Mouse (Mus musculus): ENCODE measurements around the gene Nmur1.

The Nmur1 gene

DNA sequence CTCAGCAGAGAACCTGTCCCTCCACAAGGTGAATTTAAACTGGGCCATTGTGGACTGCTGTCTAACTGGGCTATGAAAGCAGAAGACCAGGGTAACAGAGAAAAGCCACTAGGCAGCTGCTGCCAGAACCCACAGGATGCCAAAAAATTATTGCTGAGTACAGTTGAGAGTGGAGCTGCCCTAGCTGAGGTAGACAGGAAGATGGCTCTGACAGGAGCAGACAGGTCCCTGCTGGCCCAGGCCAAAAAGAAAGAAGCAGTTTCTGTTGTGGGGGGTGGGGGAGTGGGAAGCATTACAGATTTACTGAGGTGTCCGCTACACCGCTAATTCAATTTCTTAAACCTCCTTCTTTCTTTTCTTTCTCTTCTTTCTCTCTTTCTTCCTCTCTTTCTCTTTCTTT lies 16.6 kb downstream of the Nmur1 start:
- DNase-seq (ENCODE audit: low spot score), result no peak

- DNase-seq (ENCODE audit: low spot score), result no peak
Measured at GRCm38 (mm10) chr1:86408515-86408914, 17.5 kb downstream of the Nmur1 start.

DNA sequence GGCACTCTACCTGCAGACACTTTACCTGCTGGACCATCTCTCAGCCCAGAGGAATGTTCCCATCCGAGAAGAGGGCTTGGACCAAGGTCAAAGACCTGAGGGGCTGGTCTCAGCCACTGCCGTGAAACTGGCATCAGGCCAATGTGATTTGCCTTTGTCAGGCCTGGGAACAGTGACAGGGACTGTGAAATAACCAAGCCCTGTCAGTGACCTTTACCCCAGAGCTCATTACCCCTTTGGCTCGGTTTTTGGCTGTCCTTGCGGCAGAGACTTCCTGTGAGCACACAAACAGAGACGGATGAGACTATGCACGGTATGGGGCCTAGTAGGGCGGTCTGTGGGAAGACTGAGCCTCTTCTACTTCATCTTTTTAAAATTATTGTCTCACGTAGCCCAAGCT lies 19.1 kb downstream of the Nmur1 start:
- DNase-seq (ENCODE audit: low spot score), result no peak

GRCm38 (mm10) chr1:86406313-86406712 lies 19.7 kb downstream of the Nmur1 start:
- no peak for DNase-seq (ENCODE audit: low spot score)

- no peak for DNase-seq (ENCODE audit: low spot score)
Measured at GRCm38 (mm10) chr1:86404834-86405233, 21.2 kb downstream of the Nmur1 start.

GRCm38 (mm10) chr1:86400096-86400754 lies 25.8 kb downstream of the Nmur1 start:
- DNase-seq (ENCODE audit: low spot score), result no peak

- DNase-seq (ENCODE audit: low spot score), result no peak
Measured at GRCm38 (mm10) chr1:86399322-86399721, 26.7 kb downstream of the Nmur1 start.

DNA sequence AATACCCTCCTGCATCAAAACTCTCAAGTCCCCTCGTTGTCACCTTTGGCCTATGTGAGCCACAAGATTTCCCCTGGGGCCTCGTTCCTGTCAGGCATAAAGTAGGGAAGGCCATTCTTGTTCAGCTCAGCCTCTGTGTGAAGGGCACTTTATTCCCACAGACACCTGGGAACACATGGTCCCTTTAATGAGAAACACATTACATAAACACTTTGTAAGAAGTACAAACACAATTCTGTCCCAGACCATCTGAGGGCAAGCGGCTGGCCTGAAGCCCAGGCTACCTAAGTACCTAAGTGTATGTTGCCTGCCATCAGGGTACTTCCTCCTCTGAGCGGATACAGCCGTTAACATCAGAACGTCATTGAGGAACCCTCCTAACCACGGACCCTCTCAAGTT lies 27.8 kb downstream of the Nmur1 start:
- DNase-seq (ENCODE audit: low spot score), result no peak

DNA sequence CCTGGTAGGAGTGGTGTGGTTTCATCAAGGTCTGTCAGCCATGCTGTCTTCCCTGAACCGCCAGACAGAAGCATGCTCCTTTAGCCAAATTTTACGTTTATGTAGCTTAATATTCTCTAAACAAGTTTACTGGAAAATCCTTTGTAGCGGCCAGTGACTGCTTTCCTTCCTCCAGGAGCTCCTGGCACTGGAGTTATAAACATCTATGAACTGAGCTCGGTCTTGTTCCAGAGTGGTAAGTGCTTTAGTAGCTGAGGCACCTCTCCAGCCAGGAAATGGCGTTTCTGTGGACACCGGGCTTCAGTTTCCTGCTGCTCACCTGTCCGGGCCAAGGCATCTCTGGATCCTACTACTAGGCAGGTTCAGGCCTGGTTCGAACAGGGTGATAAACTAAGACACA lies 28.4 kb downstream of the Nmur1 start:
- no peak for DNase-seq (ENCODE audit: low spot score)

DNA sequence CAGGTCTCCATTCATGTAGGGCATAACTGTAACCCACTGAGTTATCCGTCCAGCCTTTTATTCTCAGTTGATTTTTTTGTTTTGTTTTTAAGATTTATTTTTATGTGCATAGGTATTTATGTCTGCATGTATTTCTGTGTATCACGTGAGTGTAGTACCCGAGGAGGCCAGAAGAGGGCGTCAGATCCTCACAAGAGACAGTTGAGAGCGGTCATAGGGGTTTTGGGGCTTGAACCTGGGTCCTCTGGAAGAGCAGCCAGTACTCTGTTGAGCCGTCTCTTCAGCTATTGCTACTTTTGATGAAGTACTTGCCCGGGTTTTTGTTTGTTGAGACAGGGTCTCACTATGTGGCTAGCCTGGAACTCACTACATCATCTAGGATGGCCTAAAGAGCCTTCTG lies 30.1 kb downstream of the Nmur1 start:
- DNase-seq (ENCODE audit: low spot score), result no peak

DNA sequence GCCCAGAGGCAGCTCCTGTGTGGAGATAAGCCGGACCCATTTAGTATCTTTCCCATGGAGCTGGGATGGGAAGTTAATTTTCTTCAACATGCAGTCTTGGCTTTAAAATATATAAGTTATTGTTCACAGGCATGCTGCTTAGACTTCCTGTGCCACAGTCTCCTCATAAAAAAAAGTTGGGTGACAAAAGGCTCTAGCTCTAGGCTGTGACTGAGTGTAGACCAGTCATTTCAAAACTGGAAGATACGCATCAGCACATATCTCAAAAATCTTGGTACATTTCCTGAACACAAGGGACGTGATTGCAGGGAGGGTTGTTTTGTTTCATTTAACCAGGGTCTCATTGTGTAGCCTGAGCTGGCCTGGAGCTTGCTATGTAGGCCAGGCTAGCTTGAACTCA lies 31.8 kb downstream of the Nmur1 start:
- DNase-seq (ENCODE audit: low spot score), result no peak

- DNase-seq (ENCODE audit: low spot score), result no peak
Measured at GRCm38 (mm10) chr1:86393219-86393618, 32.8 kb downstream of the Nmur1 start.

DNA sequence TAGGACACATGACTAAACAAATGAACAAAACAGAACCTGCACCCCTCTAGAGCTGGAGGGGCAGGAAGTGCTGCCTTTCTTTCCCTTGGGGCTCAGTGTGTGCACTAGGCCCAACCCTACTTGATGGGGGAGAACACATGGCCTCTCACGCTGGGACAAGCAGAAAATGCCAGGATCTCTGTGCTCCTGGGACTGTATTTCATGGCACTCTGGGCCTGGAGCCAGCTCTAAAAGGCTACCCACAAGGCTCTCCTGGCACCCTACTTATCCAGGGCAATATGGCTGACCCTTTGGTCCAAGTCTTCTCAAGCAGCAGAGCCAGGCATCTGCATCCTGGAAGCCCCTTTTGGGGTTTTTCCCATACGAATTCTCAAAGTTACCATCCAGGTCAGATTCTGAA lies 34.6 kb downstream of the Nmur1 start:
- DNase-seq (ENCODE audit: low spot score), result no peak

DNA sequence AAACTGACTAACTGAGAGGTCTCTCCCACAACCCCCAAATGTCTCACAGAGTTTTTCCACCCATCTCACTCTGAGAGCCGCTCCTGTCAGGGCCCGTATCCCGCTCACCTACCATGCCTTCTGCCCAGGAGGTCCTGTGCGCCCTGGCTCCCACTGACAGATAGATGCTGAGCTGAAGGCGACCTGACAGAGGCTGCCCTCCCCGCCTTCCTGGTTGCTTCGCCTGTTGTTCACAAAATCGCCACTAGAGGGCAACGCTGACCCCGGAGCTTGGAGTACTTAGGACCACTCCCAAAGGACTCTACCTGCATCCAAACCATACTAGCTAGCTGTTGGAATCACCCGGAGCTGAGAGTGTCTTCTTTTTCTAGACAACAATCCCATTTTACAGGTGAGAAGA lies 36.8 kb downstream of the Nmur1 start:
- DNase-seq (ENCODE audit: low spot score), result peak; percentile 71

DNA sequence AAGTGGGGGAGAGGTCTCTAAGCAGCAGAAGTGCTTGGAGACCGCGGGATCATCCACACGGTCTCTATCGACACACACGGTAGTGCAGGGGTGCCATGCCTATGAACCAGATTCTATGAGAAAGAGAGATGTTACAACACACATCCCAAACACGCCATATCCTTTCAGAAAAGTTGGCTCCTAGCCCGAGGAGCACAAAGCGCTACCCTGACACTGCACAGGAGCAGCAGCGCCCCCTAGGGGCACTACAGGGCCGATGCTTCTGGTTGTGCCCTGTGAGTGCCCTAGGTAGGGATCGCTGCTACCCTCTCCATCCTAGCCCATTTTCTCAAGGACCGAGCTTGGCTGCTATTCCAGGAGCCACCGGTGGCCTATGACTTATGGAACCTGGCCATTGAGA lies 45.0 kb downstream of the Nmur1 start:
- peak; percentile 58 for DNase-seq (ENCODE audit: low spot score)

DNA sequence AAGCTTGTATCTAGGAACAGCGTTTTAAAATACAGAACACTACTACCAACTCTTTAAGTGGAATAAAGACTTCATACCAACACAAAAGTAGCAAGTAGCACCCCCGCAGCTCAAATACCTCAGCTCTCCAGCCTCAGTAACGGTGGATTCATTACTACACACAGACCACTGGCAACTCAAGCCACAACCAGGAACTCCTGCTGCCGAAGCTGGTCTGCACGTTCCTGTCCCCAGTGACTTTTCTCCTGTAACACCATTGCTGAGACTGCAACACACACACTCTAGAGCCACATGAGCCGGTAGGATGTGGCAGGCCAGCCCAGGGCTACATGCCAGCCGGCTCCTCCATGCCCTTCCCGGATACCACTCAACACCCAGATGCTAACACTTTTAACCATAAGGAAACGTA lies 46.9 kb downstream of the Nmur1 start:
- no peak for DNase-seq (ENCODE audit: low spot score)

DNA sequence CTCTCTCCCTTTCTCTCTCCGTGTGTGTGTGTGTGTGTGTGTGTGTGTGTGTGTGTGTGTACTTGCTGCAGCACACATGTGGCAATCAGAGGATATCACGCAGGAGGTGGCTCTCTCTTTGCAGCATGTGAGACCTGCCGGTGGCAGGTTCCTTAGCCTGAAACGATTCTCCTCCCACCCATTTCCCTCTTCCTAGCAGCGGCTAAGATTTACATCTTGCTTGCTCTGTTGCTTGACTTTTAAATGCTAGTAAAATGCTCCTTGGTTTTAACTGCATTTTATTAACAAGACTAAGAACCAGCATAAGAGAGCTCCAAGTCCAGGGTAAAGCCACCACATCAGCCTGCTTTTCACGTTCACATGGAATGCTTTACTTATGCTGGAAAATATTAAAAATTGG lies 47.4 kb downstream of the Nmur1 start:
- DNase-seq (ENCODE audit: low spot score), result no peak

- no peak for DNase-seq (ENCODE audit: low spot score)
Measured at GRCm38 (mm10) chr1:86376354-86376753, 49.7 kb downstream of the Nmur1 start.

DNA sequence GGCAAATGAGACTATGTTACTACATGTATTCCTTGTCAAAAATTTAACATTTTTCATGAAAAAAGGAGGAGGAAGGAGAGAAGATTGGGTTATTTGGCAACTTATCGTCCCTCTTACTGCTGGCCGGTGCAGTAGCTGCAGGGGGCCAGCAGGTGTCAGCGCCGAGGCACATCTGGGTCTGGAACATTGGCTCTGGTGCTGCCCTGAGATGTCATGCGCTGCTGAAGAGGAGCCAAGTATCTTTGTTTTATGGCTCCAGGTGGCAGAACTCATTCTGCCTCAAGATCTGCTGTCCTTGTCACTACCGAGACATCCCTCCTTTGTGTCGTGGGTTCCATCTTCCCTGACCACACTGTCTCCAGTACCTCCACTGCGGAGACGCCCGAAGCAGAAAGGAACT lies 54.0 kb downstream of the Nmur1 start:
- peak; percentile 58 for DNase-seq (ENCODE audit: low spot score)

- DNase-seq (ENCODE audit: low spot score), result no peak
Measured at GRCm38 (mm10) chr1:86368086-86368485, 57.9 kb downstream of the Nmur1 start.

- no peak for DNase-seq (ENCODE audit: low spot score)
Measured at GRCm38 (mm10) chr1:86363671-86364070, 62.4 kb downstream of the Nmur1 start.

DNA sequence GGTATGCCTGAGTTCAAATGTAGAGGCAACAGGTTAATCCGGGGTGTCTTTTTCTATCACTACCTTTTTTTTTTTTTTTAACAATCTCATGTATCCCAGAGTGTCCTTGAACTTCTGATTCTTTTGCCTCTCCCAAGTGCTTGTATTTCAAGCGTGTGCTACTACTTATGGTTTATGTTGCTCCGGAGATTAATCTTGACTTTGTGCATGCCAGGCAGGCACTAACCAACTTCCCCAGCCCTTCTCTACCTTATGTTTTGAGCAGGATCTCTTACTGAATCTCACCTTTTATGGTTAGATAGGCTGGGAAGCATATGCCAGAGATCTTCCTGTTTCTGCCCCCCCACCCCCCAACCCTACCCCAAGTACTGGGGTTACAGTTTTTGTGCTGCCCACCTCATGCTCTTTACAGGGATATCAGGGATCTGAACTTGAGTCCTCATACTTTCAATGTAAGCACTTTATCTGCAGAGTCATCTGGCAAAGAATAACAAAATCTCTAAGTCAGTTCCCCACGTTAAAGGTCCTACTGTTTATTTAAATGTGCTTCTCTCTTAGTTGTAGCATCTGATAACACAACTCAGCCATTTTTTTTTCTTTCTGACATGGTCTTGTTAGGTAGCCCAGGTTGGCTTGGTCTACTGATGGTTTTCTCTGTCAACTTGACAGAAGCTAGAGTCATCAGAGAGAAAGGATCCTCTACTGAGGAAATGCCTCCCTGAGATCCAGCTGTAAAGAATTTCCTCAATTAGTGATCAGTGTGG lies 64.0 kb downstream of the Nmur1 start:
- DNase-seq (ENCODE audit: low spot score), result no peak

GRCm38 (mm10) chr1:86360441-86360840 lies 65.6 kb downstream of the Nmur1 start:
- DNase-seq (ENCODE audit: low spot score), result no peak

- DNase-seq (ENCODE audit: low spot score), result no peak
Measured at GRCm38 (mm10) chr1:86359798-86360179, 66.2 kb downstream of the Nmur1 start.

Data from ovary, postnatal 36 days (tissue).